Mouse (Mus musculus) urinary bladder, adult 18-20 months (tissue): Measurements from ENCODE around the gene Pex6.

ENCODE experiments used
- DNase-seq, 2 experiments: peaks; one replicate each; pipeline ENCODE4 v3.0.0; 2022; ENCODE audit warnings: low spot score in 2 of 2, mixed read lengths in 2 of 2

Pex6 gene

GRCm38 (mm10) chr17:46699912-46700311 lies 11.4 kb upstream of the Pex6 start:
- no peak for DNase-seq

DNA sequence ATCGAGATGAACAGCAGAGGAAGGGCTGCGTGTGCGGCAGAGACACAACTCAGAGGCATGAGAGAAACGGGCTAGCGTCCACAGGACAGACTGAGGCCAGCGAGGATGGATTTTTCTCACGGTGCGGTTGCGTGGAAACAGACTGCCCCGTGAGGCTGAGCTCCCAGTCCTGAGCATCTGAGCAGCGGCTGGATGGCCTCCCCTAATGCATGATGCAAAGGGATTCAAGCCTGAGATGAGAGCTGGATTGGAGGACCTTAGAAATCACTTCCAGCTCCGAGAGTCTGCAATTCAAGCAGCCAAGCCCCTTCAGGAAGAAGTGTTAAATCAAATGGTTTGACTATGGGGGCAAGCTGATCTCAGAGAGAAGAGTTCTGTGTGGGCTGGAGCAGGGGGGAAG lies 9.8 kb upstream of the Pex6 start:
- DNase-seq: no peak

DNA sequence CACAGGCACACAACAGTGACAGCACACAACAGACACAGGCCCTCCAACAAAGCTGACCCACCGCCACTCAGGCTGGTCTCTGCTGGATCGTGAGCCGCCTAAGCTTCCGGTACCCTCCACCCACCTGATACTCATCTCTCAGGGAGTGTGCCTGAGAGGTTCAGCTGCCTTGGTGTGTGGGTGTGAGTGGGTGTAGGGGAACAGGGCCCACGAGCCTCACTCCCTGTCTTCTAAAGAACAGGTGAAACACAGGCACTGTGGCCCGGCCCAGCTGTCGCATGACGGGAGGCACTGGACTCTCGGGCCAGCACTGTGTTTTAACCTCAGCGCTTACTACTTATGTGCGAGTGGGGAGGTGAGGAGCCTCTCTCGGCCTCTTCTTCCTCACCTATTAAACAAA lies 9.2 kb upstream of the Pex6 start:
- no peak for DNase-seq

DNA sequence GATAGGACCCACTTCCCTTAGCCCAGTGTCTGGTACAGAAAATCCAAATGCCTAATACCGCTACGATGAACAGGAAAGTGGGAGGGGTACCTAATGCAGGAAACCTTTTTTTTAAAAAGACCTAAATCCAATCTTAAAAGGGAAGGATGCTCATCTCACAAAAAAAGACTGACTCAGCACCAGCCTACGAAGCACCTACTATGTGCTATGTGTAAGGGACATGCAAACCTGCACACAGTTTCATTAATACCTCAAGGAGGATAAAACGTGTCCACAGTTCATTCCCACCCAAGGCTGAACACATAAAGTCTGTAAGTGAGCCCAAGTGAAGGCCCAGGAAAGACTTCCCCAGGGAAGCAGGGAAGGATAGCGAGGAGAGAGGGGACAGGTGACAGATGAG lies 8.8 kb upstream of the Pex6 start:
- no peak for DNase-seq

- no peak for DNase-seq
Measured at GRCm38 (mm10) chr17:46703971-46704886, 7.0 kb upstream of the Pex6 start.

- peak; percentile 95 to 96 for DNase-seq
Measured at GRCm38 (mm10) chr17:46704887-46705835, 6.1 kb upstream of the Pex6 start, which contains the start of gene Ppp2r5d. Gene Ppp2r5d, minus strand, starts transcription at chr17:46705111.

DNA sequence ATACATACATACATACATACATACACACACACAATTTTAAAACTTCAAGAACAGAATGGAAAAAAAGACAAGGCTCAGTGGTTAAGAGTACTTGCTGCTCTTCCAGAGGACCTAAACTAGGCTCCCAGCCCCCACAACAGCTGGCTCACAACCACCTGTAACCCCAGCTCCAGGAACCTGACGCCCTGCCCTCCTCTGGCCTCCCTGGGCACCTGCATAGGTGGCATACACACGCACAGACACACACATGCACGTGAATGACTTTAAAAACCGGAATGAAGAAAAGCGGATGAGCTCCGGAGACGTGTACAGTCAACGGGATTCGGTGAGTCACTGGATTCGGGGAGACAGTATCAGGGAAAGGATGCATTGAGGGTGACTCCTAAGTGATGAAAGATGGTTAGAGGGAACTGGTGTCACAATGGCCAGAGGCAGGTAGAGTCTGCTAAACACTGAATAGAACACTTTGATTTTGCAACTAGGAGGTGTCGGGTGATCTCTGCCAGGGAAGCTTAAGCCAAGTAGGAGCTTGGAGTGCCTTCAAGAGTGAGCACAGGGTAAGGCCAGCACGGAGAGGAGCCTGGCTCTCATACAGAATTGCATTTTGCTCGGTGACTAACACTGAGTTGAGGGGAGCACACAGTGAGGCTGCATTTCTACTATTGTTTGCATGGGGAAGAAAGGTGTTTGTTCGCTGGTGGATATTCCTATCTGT lies 4.7 kb upstream of the Pex6 start:
- no peak for DNase-seq

- DNase-seq: peak in 1 of 2 experiments; percentile 40
Measured at GRCm38 (mm10) chr17:46711612-46712271, 479 bp downstream of the Pex6 start.

DNA sequence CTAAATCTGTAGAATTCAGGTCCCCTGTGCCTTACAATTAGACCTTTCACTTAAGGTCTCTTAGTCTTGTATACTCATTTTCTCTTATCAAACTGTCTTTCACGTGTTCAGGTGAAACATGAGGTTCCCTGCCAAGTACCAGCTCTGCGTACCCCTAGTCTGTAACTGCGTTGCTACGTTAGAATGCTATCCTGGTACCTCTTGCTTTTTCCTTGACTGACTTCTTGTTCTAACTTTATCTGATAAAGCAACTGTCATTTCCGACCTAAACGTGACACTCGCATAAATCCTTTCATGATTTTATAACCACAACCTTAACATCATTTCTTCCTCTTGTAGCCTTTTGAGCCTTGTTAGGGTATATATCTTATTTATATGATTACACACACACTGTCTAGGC lies 1.2 kb downstream of the Pex6 start:
- DNase-seq: no peak

- no peak for DNase-seq
Measured at GRCm38 (mm10) chr17:46713849-46714248, 2.6 kb downstream of the Pex6 start.

- DNase-seq: no peak
Measured at GRCm38 (mm10) chr17:46714756-46715481, 3.7 kb downstream of the Pex6 start.

DNA sequence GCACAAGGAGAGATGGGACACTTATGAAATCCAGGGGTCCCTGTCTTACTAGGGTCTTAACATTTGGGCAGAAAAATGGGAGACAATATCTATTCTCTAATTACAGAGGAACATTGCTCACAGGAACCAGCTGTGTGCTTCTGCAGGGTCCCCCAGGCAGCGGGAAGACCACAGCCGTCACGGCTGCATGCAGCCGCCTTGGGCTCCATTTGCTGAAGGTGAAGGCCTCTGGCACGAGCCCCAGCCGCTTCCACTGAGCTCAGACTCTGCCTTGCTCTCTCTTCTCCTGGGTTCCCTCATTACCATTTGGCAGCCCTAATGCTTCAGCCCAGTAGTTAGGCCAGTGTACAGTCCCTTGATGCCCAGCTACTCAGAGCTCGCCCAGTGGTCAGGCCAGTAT lies 9.8 kb downstream of the Pex6 start:
- DNase-seq: no peak

GRCm38 (mm10) chr17:46724477-46725084 lies 13.3 kb downstream of the Pex6 start:
- no peak for DNase-seq

GRCm38 (mm10) chr17:46725273-46725672 lies 14.0 kb downstream of the Pex6 start:
- no peak for DNase-seq

DNA sequence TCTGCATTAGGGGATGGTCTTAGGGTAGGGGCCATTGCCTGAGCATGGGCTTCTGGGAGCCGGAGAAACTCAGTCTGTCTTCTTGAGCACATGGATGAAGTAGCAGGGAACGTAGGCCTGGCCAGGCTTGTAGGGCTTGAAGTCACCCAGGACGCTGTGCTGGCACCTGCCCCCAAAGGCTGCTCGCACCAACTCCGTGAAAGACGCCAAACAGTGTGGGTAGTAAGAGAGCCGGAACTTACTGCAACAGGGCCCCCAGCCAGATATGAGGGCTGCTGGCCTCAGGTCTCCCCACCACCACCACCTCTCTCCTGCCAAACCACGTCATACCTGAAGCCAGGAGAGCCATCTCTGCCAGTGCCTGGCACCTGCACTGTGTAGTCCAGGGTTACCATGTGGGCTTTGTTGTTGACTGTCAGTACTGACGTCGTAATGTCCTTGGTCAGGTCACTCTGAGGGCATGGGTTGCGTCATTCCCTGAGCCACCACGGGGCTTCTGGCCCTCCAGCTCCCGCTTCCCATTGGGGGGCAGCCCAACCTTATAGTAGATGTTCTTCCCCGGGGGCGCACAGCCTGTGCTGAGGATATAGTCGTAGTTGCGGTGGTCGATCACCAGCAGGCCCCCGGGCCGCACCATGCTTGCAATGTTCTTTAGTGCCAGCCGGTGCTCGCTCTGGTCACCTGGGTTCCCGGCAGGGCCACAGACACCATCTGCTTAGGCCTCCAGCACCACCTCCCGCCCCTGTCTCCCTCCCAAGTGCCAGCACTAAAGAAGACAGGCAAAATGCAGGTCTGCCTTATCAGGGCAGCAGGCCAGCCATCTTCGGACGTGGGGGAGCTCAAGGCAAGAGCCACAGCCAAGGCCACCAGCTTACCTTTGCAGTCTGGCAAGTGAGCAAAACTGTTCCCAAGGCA lies 14.7 kb downstream of the Pex6 start:
- no peak for DNase-seq

DNA sequence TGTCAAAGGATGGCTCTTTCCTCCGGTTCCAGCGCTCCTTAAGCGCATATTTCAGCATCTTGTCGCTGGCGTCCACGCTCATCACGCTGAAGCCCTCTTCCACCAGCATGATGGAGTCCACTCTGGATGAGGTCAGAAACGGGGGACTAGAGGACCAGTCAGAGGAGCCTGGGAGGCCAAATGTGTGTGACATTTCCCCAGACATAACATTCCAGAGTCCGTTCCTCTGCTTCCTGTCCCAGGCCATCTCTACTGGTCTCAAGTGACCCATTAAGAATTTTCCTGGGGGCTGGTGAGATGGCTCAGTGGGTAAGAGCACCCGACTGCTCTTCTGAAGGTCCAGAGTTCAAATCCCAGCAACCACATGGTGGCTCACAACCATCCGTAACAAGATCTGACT lies 16.0 kb downstream of the Pex6 start:
- no peak for DNase-seq

GRCm38 (mm10) chr17:46728021-46728420 lies 16.8 kb downstream of the Pex6 start:
- no peak for DNase-seq

- no peak for DNase-seq
Measured at GRCm38 (mm10) chr17:46728496-46728895, 17.2 kb downstream of the Pex6 start.

DNA sequence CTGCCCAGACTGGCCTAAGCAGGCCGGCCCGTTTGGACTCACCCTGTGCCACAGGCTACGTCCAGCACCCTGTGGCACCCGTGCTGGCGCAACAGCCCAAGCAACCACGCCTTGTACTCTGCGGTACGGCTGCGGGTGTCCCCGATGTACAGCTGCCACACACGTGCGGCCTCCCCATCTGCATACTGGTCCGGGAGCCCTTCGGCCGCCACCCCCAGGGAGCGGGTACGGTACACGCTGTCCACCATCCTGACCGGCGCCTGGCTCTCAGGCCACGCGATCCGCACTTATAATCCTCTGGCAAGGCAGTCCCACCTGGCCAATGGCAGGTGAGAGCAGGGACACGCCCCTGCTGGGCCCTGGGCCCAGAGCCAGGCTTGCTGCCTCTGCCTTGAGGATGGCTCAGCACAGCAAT lies 17.6 kb downstream of the Pex6 start, which contains the start of gene Gnmt:
Gnmt (minus strand) TSS at position 265 of the 415 bp plus-strand sequence.
- DNase-seq: peak in 1 of 2 experiments; percentile 43
